ENCODE assay signal across 7 mouse cellular contexts in the genomic region with DNA sequence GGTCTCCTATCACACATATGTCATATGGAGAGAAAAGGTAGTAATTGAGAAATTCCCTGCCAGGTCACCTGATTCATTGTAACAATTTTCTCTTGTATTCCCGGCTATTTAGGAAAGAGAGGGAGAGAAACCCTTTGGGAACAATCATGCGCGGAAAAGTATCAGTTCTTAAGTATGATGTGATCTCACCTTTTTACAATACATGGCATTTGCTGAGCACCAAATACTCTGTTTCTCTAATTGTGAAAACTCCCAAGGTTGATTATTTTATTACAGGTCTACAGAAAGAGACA. TPM values are rescaled to one million over a fixed set of nuclear protein-coding genes. Genes with fewer than 3 reads are reported as not detected.
DNase-seq lines count a peak whose midpoint lies in the region; ATAC-seq and TF ChIP-seq lines count a peak whose summit lies in the region.

No protein-coding gene starts in this region.

- TF ChIP-seq CTCF in lung, embryonic 14.5 days (IDR thresholded peaks at IDR 0.05; ENCODE audit: low read depth): no peak
- no peak for TF ChIP-seq CTCF in thymus, adult 2 months (IDR thresholded peaks at IDR 0.05; ENCODE audit: borderline replicate concordance, control insufficient read depth, extremely low read depth, insufficient read depth, low read length, poor library complexity)

- no peaks in the 10 kb centered on the region for H3K9me3 ChIP-seq in lung, embryonic 14.5 days (ENCODE audit: low read depth, low read length)
- no peaks in the 10 kb centered on the region for H3K9me3 ChIP-seq in forebrain, embryonic 12.5 days
- H3K9me3 ChIP-seq in limb, embryonic 13.5 days: no peaks in the 10 kb centered on the region
- no peaks in the 10 kb centered on the region for H3K9me3 ChIP-seq in stomach, embryonic 14.5 days (ENCODE audit: control insufficient read depth, low read depth, low read length)

- H3K9ac ChIP-seq in lung, embryonic 14.5 days: peak overlapping the region; percentile 58
- peak overlapping the region; percentile 71 for H3K9ac ChIP-seq in forebrain, embryonic 12.5 days
- H3K9ac ChIP-seq in limb, embryonic 13.5 days: no peak overlapping the region
- peak overlapping the region; percentile 47; the same call in 1 of the 2 replicates for H3K9ac ChIP-seq in stomach, embryonic 14.5 days (replicated peaks; ENCODE audit: low read depth, low read length)

- no peak for TF ChIP-seq POLR2A in thymus, adult 2 months (IDR thresholded peaks at IDR 0.05; ENCODE audit: control insufficient read depth, extremely low read depth, insufficient read depth, low read length, poor library complexity)

- no peaks in the 10 kb centered on the region for H3K4me1 ChIP-seq in lung, embryonic 14.5 days (ENCODE audit: insufficient read depth)
- H3K4me1 ChIP-seq in forebrain, embryonic 12.5 days: peaks cover 6% of the 10 kb centered on the region; the same call in 1 of the 2 replicates
- H3K4me1 ChIP-seq in limb, embryonic 13.5 days: 0 out of 2 replicates have a peak, but pooled peaks cover 3% of the 10 kb centered on the region
- no peaks in the 10 kb centered on the region for H3K4me1 ChIP-seq in stomach, embryonic 14.5 days (ENCODE audit: control insufficient read depth, insufficient read depth, low read length)
- H3K4me1 ChIP-seq in thymus, adult 2 months (replicated peaks; ENCODE audit: control insufficient read depth, insufficient read depth, low read length): no peaks in the 10 kb centered on the region

- no peak for DNase-seq in lung, embryonic 14.5 days
- no peak for DNase-seq in lung, adult 18-20 months
- DNase-seq in layer of hippocampus, adult 9-11 months: no peak
- DNase-seq in thymus, adult 2 months: no peak

- peak overlapping the region; percentile 78 for H3K4me2 ChIP-seq in lung, embryonic 14.5 days
- H3K4me2 ChIP-seq in forebrain, embryonic 12.5 days: peak overlapping the region; percentile 66
- peak overlapping the region; percentile 75 for H3K4me2 ChIP-seq in limb, embryonic 13.5 days (replicated peaks)
- H3K4me2 ChIP-seq in stomach, embryonic 14.5 days (replicated peaks; ENCODE audit: low read depth, low read length): peak overlapping the region; percentile 79

- H3K4me3 ChIP-seq in lung, embryonic 14.5 days (ENCODE audit: low read depth, low read length): peak overlapping the region; percentile 52
- H3K4me3 ChIP-seq in forebrain, embryonic 12.5 days (replicated peaks): peak overlapping the region; percentile 69
- H3K4me3 ChIP-seq in limb, embryonic 13.5 days: peak overlapping the region; percentile 59
- H3K4me3 ChIP-seq in stomach, embryonic 14.5 days (ENCODE audit: low read depth, low read length): peak overlapping the region; percentile 65
- H3K4me3 ChIP-seq in thymus, adult 2 months (ENCODE audit: control insufficient read depth, insufficient read depth, low read length): no peak overlapping the region

- ATAC-seq in lung, embryonic 14.5 days (ENCODE audit: insufficient read depth): no peak
- ATAC-seq in forebrain, embryonic 12.5 days (ENCODE audit: low FRiP score): no peak
- ATAC-seq in limb, embryonic 13.5 days (ENCODE audit: low FRiP score, low read depth): no peak
- no peak for ATAC-seq in stomach, embryonic 14.5 days (ENCODE audit: insufficient number of reproducible peaks, insufficient read depth, low FRiP score, low read depth)

- no peak overlapping the region for H3K27ac ChIP-seq in lung, embryonic 14.5 days (ENCODE audit: low read depth)
- H3K27ac ChIP-seq in forebrain, embryonic 12.5 days: no peak overlapping the region
- no peak overlapping the region for H3K27ac ChIP-seq in limb, embryonic 13.5 days
- no peak overlapping the region; the same call in 1 of the 2 replicates for H3K27ac ChIP-seq in stomach, embryonic 14.5 days (ENCODE audit: low read length)
- H3K27ac ChIP-seq in thymus, adult 2 months (ENCODE audit: control insufficient read depth, insufficient read depth, low read length): no peak overlapping the region

- H3K27me3 ChIP-seq in lung, embryonic 14.5 days (ENCODE audit: insufficient read depth, low read length): no peaks in the 10 kb centered on the region
- no peaks in the 10 kb centered on the region for H3K27me3 ChIP-seq in forebrain, embryonic 12.5 days
- peaks cover 4% of the 10 kb centered on the region; the same call in 1 of the 2 replicates for H3K27me3 ChIP-seq in limb, embryonic 13.5 days
- H3K27me3 ChIP-seq in stomach, embryonic 14.5 days (ENCODE audit: control insufficient read depth, insufficient read depth, low read length): no peaks in the 10 kb centered on the region
- H3K27me3 ChIP-seq in thymus, adult 2 months (ENCODE audit: control insufficient read depth, insufficient read depth, low read length): no peaks in the 10 kb centered on the region

- 44% methylated on average over 3 of the region's 3 CpGs for WGBS in lung, embryonic 14.5 days
- WGBS in forebrain, embryonic 12.5 days: 37% methylated on average over 3 of the region's 3 CpGs
- WGBS in limb, embryonic 13.5 days: 40% methylated on average over 3 of the region's 3 CpGs
- WGBS in stomach, embryonic 14.5 days: 45% methylated on average over 3 of the region's 3 CpGs
- 65% methylated on average over 3 of the region's 3 CpGs for WGBS in thymus, adult 2 months

- H3K36me3 ChIP-seq in lung, embryonic 14.5 days (ENCODE audit: insufficient read depth): no peaks in the 10 kb centered on the region
- no peaks in the 10 kb centered on the region for H3K36me3 ChIP-seq in forebrain, embryonic 12.5 days (replicated peaks)
- H3K36me3 ChIP-seq in limb, embryonic 13.5 days: no peaks in the 10 kb centered on the region
- H3K36me3 ChIP-seq in stomach, embryonic 14.5 days (ENCODE audit: control insufficient read depth, insufficient read depth, low read length): no peaks in the 10 kb centered on the region
- no peaks in the 10 kb centered on the region for H3K36me3 ChIP-seq in thymus, adult 2 months (ENCODE audit: control insufficient read depth, insufficient read depth, low read length)

RNA-seq across cellular contexts. Expression of a gene that starts 10.6 kb away (rescaled TPM):
- polyA plus RNA-seq in lung, embryonic 14.5 days (2014; fragmentation: Nextera tagmentation; extraction: Ambion mirVana): 21.5 and 22.8 TPM in 2 replicates
- 18.5 and 22.7 TPM in 2 replicates for polyA plus RNA-seq in forebrain, embryonic 12.5 days (2016; fragmentation: Nextera tagmentation; extraction: Ambion mirVana)
- polyA plus RNA-seq in limb, embryonic 13.5 days (2015; fragmentation: Nextera tagmentation; extraction: Ambion mirVana): 20.0 and 20.3 TPM in 2 replicates
- polyA plus RNA-seq in stomach, embryonic 14.5 days (2014; fragmentation: Nextera tagmentation; extraction: Ambion mirVana): 25.4 and 26.9 TPM in 2 replicates
- polyA plus RNA-seq in thymus, adult 2 months (2012; rRNA removed): 7.7 and 8.8 TPM in 2 replicates

RNA-seq across cellular contexts. Expression of a gene that starts 18.3 kb away (rescaled TPM):
- polyA plus RNA-seq in lung, embryonic 14.5 days (2014; fragmentation: Nextera tagmentation; extraction: Ambion mirVana): 28.5 and 30.1 TPM in 2 replicates
- polyA plus RNA-seq in forebrain, embryonic 12.5 days (2016; fragmentation: Nextera tagmentation; extraction: Ambion mirVana): 30.1 and 32.5 TPM in 2 replicates
- polyA plus RNA-seq in limb, embryonic 13.5 days (2015; fragmentation: Nextera tagmentation; extraction: Ambion mirVana): 32.4 and 34.6 TPM in 2 replicates
- polyA plus RNA-seq in stomach, embryonic 14.5 days (2014; fragmentation: Nextera tagmentation; extraction: Ambion mirVana): 33.4 and 33.7 TPM in 2 replicates
- 1.4 and 1.7 TPM in 2 replicates for polyA plus RNA-seq in thymus, adult 2 months (2012; rRNA removed)

Comparison
In these comparisons a context has a peak if more than half of its experiments do, and no peak if none do; other contexts are left out.
1. RNA of a gene that starts 18.3 kb away (polyA plus RNA-seq): 33.4 to 33.7 TPM in stomach, embryonic 14.5 days, 30.1 to 32.5 TPM in forebrain, embryonic 12.5 days, 32.4 to 34.6 TPM in limb, embryonic 13.5 days and 28.5 to 30.1 TPM in lung, embryonic 14.5 days; 1.4 to 1.7 TPM in thymus, adult 2 months; every median in the first group is over 10 times any median in the second.
2. Peak in every context shown above with its lines, with median percentiles within 50 percentile points of each other: H3K4me2 ChIP-seq.